12 mouse cellular contexts compared by ENCODE assay signal in the genomic region with DNA sequence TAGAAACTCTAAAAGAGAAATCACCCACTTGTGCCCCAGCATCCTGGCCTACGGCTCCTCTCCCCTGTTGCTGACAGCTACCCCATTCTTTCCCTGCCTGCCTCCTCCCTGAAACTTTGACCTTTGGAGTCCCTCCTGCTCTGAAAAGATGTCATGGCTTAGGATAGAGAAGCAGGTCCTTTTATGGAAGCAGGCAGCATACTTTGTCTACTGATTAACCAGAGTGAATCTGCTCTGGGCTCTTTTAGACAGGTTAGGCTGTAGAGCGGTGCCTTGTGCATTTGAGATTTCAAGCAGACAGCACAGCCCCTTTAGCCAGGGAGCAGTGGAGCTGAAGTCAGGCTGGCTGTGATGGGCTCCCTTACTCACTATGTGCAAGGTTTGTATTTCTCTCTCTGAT.
A peak's percentile ranks its signal among the peaks of the same experiment; 100 is the strongest.
DNase-seq lines count a peak whose midpoint lies in the region; ATAC-seq and TF ChIP-seq lines count a peak whose summit lies in the region.
"Had no signal": no experiment of that assay in that cellular context is flagged by ENCODE, and none has a peak within 500 bp of the region (broad histone marks: within the 10 kb centered on the region; RNA-seq: fewer than 3 reads in every experiment).

No protein-coding gene starts in this region.

- H3K4me2 ChIP-seq in forebrain, postnatal 0 days (ENCODE audit: low read depth), result no peak overlapping the region
- H3K4me2 ChIP-seq: embryonic facial prominence, embryonic 12.5 days had no signal

- H3K4me1 ChIP-seq in heart, embryonic 10.5 days, result peaks cover 33% of the 10 kb centered on the region
- H3K4me1 ChIP-seq in small intestine, adult 2 months (ENCODE audit: control insufficient read depth, insufficient read depth, insufficient read length, low read length), result peaks cover 21% of the 10 kb centered on the region; the same call in 1 of the 2 replicates
- H3K4me1 ChIP-seq in forebrain, postnatal 0 days (ENCODE audit: insufficient read depth), result peaks cover 3% of the 10 kb centered on the region

- ATAC-seq in forebrain, postnatal 0 days, result no peak
- no peak for ATAC-seq in megakaryocyte, adult 5-6 weeks (ENCODE audit: poor library complexity, severe bottlenecking)

- WGBS in heart, embryonic 10.5 days, result 53% methylated on average over 2 of the region's 2 CpGs
- 28% methylated on average over 2 of the region's 2 CpGs for WGBS in small intestine, adult 2 months
- WGBS in forebrain, postnatal 0 days, result 85% methylated on average over 2 of the region's 2 CpGs

- TF ChIP-seq POLR2A in small intestine, adult 2 months (IDR thresholded peaks at IDR 0.05; ENCODE audit: low read depth, low read length), result peak; percentile 37; the same call in 1 of the 2 replicates

- DNase-seq in heart, embryonic 10.5 days (ENCODE audit: low spot score), result no peak
- DNase-seq in heart, postnatal 36 days, result no peak
- DNase-seq in kidney, adult 9 months, result peak; percentile 91
- DNase-seq in kidney, postnatal 4 days, result peak; percentile 22 to 39
- DNase-seq in cerebellum, adult 11-12 months, result no peak
- no peak for DNase-seq in forebrain, postnatal 0 days
- DNase-seq: gastrocnemius, postnatal 36 days; right cerebral cortex, postnatal 25 days had no signal

- no peak for TF ChIP-seq CTCF in small intestine, adult 2 months (IDR thresholded peaks at IDR 0.05; ENCODE audit: extremely low read depth, insufficient read length, insufficient replicate concordance, low read depth, low read length)
- TF ChIP-seq CTCF in forebrain, postnatal 0 days (IDR thresholded peaks at IDR 0.05; ENCODE audit: low read depth), result no peak

- intact Hi-C loops in heart, postnatal 36 days (cut with DNase I), result loop anchor here (5.0 kb wide), 1 partner anchor 138 kb away; no protein-coding TSS in a partner anchor

- H3K36me3 ChIP-seq in heart, embryonic 10.5 days, result no peaks in the 10 kb centered on the region; the same call in 1 of the 2 replicates
- H3K36me3 ChIP-seq in small intestine, adult 2 months (ENCODE audit: control insufficient read depth, insufficient read depth, low read length), result peaks cover 8% of the 10 kb centered on the region
- peaks cover 5% of the 10 kb centered on the region; the same call in 1 of the 2 replicates for H3K36me3 ChIP-seq in forebrain, postnatal 0 days (ENCODE audit: insufficient read depth)
- H3K36me3 ChIP-seq: embryonic facial prominence, embryonic 12.5 days had no signal

- H3K27ac ChIP-seq in heart, embryonic 10.5 days, result 0 out of 2 replicates have a peak overlapping the region, but pooled peaks have one; percentile 4
- H3K27ac ChIP-seq in small intestine, adult 2 months (ENCODE audit: insufficient read depth, low read depth, low read length), result peak overlapping the region; percentile 61
- no peak overlapping the region for H3K27ac ChIP-seq in forebrain, postnatal 0 days (ENCODE audit: low read depth, low read length)
- H3K27ac ChIP-seq: embryonic facial prominence, embryonic 12.5 days had no signal

- H3K4me3 ChIP-seq in heart, embryonic 10.5 days, result no peak overlapping the region
- H3K4me3 ChIP-seq in small intestine, adult 2 months (ENCODE audit: low read depth, low read length), result peak overlapping the region; percentile 17; the same call in 1 of the 2 replicates
- H3K4me3 ChIP-seq in forebrain, postnatal 0 days (ENCODE audit: low read depth, low read length), result no peak overlapping the region
- H3K4me3 ChIP-seq: embryonic facial prominence, embryonic 12.5 days had no signal

- H3K27me3 ChIP-seq in heart, embryonic 10.5 days (ENCODE audit: insufficient read depth, poor library complexity, severe bottlenecking), result no peaks in the 10 kb centered on the region
- no peaks in the 10 kb centered on the region for H3K27me3 ChIP-seq in small intestine, adult 2 months (ENCODE audit: control insufficient read depth, insufficient read depth, low read length)
- no peaks in the 10 kb centered on the region for H3K27me3 ChIP-seq in forebrain, postnatal 0 days (ENCODE audit: insufficient read depth, low read length)
- H3K27me3 ChIP-seq: CH12.LX; embryonic facial prominence, embryonic 12.5 days had no signal

- no peaks in the 10 kb centered on the region for H3K9me3 ChIP-seq in heart, embryonic 10.5 days
- no peaks in the 10 kb centered on the region for H3K9me3 ChIP-seq in forebrain, postnatal 0 days (ENCODE audit: low read length)
- H3K9me3 ChIP-seq: embryonic facial prominence, embryonic 12.5 days had no signal

- H3K9ac ChIP-seq in forebrain, postnatal 0 days, result no peak overlapping the region
- H3K9ac ChIP-seq: embryonic facial prominence, embryonic 12.5 days had no signal

Comparison
In these comparisons a context has a peak if more than half of its experiments do, and no peak if none do; other contexts are left out.
1. DNase-seq: peak in kidney, adult 9 months (single experiment) and kidney, postnatal 4 days (2 of 2); none in heart, embryonic 10.5 days (single experiment), heart, postnatal 36 days (0 of 2), cerebellum, adult 11-12 months (single experiment) and forebrain, postnatal 0 days (single experiment).